Mouse (Mus musculus) adrenal gland, adult (tissue): ENCODE measurements around the gene Fbxl16.

Source experiments
- DNase-seq, 2 experiments: peaks; one replicate each; pipeline ENCODE4 v3.0.0; 2022 to 2023; ENCODE audit warnings: low spot score in 1 of 2; ENCODE audit not compliant: inconsistent age in 2 of 2

Fbxl16 gene

GRCm38 (mm10) chr17:25869954-25870353 is 61.1 kb downstream of the Fbxl16 start:
- DNase-seq: no peak
